Mouse (Mus musculus): ENCODE results near the gene Tmco3. TPM values are rescaled to one million over a fixed set of nuclear protein-coding genes. Genes with fewer than 3 reads are reported as not detected.

Gene Tmco3
- total and polyA plus RNA-seq, 2 experiments from 2014 or later, result 21.1 to 25.9 TPM

- H3K27ac ChIP-seq (ENCODE audit: low read depth, low read length), result no peak overlapping the region
- no peak overlapping the region for H3K4me3 ChIP-seq (ENCODE audit: low read depth, low read length)
- H3K4me1 ChIP-seq (ENCODE audit: insufficient read depth), result no peaks in the 10 kb centered on the region
- no peaks in the 10 kb centered on the region for H3K9me3 ChIP-seq (ENCODE audit: low read length)
- H3K9ac ChIP-seq, result no peak overlapping the region
- peaks cover 28% of the 10 kb centered on the region for H3K36me3 ChIP-seq (ENCODE audit: insufficient read depth)
- TF ChIP-seq CTCF (IDR thresholded peaks at IDR 0.05; ENCODE audit: low read depth), result no peak
- DNase-seq, result no peak
- H3K27me3 ChIP-seq (ENCODE audit: insufficient read depth, low read length), result no peaks in the 10 kb centered on the region
- H3K4me2 ChIP-seq (ENCODE audit: low read depth), result no peak overlapping the region
- 85% methylated on average over 5 of the region's 5 CpGs for WGBS
- no peak for ATAC-seq
Measured at GRCm38 (mm10) chr8:13253413-13253812, 34.6 kb upstream of the Tmco3 start.

- peak; percentile 90 for ATAC-seq
- H3K9me3 ChIP-seq (ENCODE audit: low read length), result no peaks in the 10 kb centered on the region
- H3K36me3 ChIP-seq (ENCODE audit: insufficient read depth), result peaks cover 34% of the 10 kb centered on the region
- no peaks in the 10 kb centered on the region for H3K4me1 ChIP-seq (ENCODE audit: insufficient read depth)
- no peak within 1 kb of the TSS for H3K27ac ChIP-seq (ENCODE audit: low read depth, low read length)
- peak; percentile 62 for DNase-seq
- no peak within 1 kb of the TSS for H3K4me3 ChIP-seq (ENCODE audit: low read depth, low read length)
- H3K9ac ChIP-seq, result no peak within 1 kb of the TSS
- WGBS, result 38% methylated on average over 8 of the region's 8 CpGs
- peak; percentile 76 for TF ChIP-seq CTCF (IDR thresholded peaks at IDR 0.05; ENCODE audit: low read depth)
- no peak within 1 kb of the TSS for H3K4me2 ChIP-seq (ENCODE audit: low read depth)
- no peaks in the 10 kb centered on the region for H3K27me3 ChIP-seq (ENCODE audit: insufficient read depth, low read length)
Measured at GRCm38 (mm10) chr8:13254019-13254418, 34.0 kb upstream of the Tmco3 start, which contains the start of gene Adprhl1. TSS of gene Adprhl1 (minus strand) at chr8:13254162.

- TF ChIP-seq CTCF (IDR thresholded peaks at IDR 0.05; ENCODE audit: low read depth), result no peak
- no peak overlapping the region for H3K9ac ChIP-seq
- WGBS, result 47% methylated on average over 3 of the region's 3 CpGs
- H3K4me3 ChIP-seq (ENCODE audit: low read depth, low read length), result no peak overlapping the region
- H3K27ac ChIP-seq (ENCODE audit: low read depth, low read length), result no peak overlapping the region
- no peak overlapping the region for H3K4me2 ChIP-seq (ENCODE audit: low read depth)
- H3K36me3 ChIP-seq (ENCODE audit: insufficient read depth), result peaks cover 48% of the 10 kb centered on the region
- H3K4me1 ChIP-seq (ENCODE audit: insufficient read depth), result no peaks in the 10 kb centered on the region
- H3K27me3 ChIP-seq (ENCODE audit: insufficient read depth, low read length), result no peaks in the 10 kb centered on the region
- H3K9me3 ChIP-seq (ENCODE audit: low read length), result no peaks in the 10 kb centered on the region
- DNase-seq (no peak), ATAC-seq (no peak)
Measured at GRCm38 (mm10) chr8:13263376-13263775, 24.6 kb upstream of the Tmco3 start.

- Histone ChIP-seq H3K9ac (no peak overlapping the region), H3K27ac (ENCODE audit: low read depth, low read length) (no peak overlapping the region), H3K9me3 (ENCODE audit: low read length) (no peaks in the 10 kb centered on the region), H3K4me1 (ENCODE audit: insufficient read depth) (no peaks in the 10 kb centered on the region), H3K36me3 (ENCODE audit: insufficient read depth) (peaks cover 49% of the 10 kb centered on the region), H3K27me3 (ENCODE audit: insufficient read depth, low read length) (no peaks in the 10 kb centered on the region), H3K4me3 (ENCODE audit: low read depth, low read length) (no peak overlapping the region), H3K4me2 (ENCODE audit: low read depth) (no peak overlapping the region)
- 60% methylated on average over 2 of the region's 2 CpGs for WGBS
- DNase-seq (no peak), ATAC-seq (no peak)
- TF ChIP-seq CTCF (IDR thresholded peaks at IDR 0.05; ENCODE audit: low read depth), result no peak
Measured at GRCm38 (mm10) chr8:13267566-13267965, 20.4 kb upstream of the Tmco3 start.

- ATAC-seq (no peak), DNase-seq (no peak)
- peaks cover 50% of the 10 kb centered on the region for H3K36me3 ChIP-seq (ENCODE audit: insufficient read depth)
- 91% methylated on average over 5 of the region's 5 CpGs for WGBS
- H3K27me3 ChIP-seq (ENCODE audit: insufficient read depth, low read length), result no peaks in the 10 kb centered on the region
- H3K27ac ChIP-seq (ENCODE audit: low read depth, low read length), result no peak overlapping the region
- no peak for TF ChIP-seq CTCF (IDR thresholded peaks at IDR 0.05; ENCODE audit: low read depth)
- H3K4me2 ChIP-seq (ENCODE audit: low read depth), result no peak overlapping the region
- H3K4me3 ChIP-seq (ENCODE audit: low read depth, low read length), result no peak overlapping the region
- no peaks in the 10 kb centered on the region for H3K4me1 ChIP-seq (ENCODE audit: insufficient read depth)
- no peak overlapping the region for H3K9ac ChIP-seq
- H3K9me3 ChIP-seq (ENCODE audit: low read length), result no peaks in the 10 kb centered on the region
Measured at GRCm38 (mm10) chr8:13272834-13273233, 15.2 kb upstream of the Tmco3 start.

- ATAC-seq (no peak), DNase-seq (no peak)
- no peak overlapping the region for H3K27ac ChIP-seq (ENCODE audit: low read depth, low read length)
- 93% methylated on average over 5 of the region's 5 CpGs for WGBS
- H3K4me1 ChIP-seq (ENCODE audit: insufficient read depth), result no peaks in the 10 kb centered on the region
- peaks cover 21% of the 10 kb centered on the region for H3K36me3 ChIP-seq (ENCODE audit: insufficient read depth)
- no peak overlapping the region for H3K4me3 ChIP-seq (ENCODE audit: low read depth, low read length)
- no peaks in the 10 kb centered on the region for H3K9me3 ChIP-seq (ENCODE audit: low read length)
- TF ChIP-seq CTCF (IDR thresholded peaks at IDR 0.05; ENCODE audit: low read depth), result no peak
- H3K9ac ChIP-seq, result no peak overlapping the region
- no peaks in the 10 kb centered on the region for H3K27me3 ChIP-seq (ENCODE audit: insufficient read depth, low read length)
- no peak overlapping the region for H3K4me2 ChIP-seq (ENCODE audit: low read depth)
Measured at GRCm38 (mm10) chr8:13276941-13277447, 11.0 kb upstream of the Tmco3 start.

- H3K4me2 ChIP-seq (ENCODE audit: low read depth), result no peak overlapping the region
- DNase-seq (no peak), ATAC-seq (no peak)
- H3K4me3 ChIP-seq (ENCODE audit: low read depth, low read length), result no peak overlapping the region
- WGBS, result 76% methylated on average over 1 of the region's 1 CpGs
- H3K4me1 ChIP-seq (ENCODE audit: insufficient read depth), result peaks cover 5% of the 10 kb centered on the region; the same call in 1 of the 2 replicates
- H3K36me3 ChIP-seq (ENCODE audit: insufficient read depth), result 0 out of 2 replicates have a peak, but pooled peaks cover 3% of the 10 kb centered on the region
- H3K27ac ChIP-seq (ENCODE audit: low read depth, low read length), result no peak overlapping the region
- no peak overlapping the region for H3K9ac ChIP-seq
- no peaks in the 10 kb centered on the region for H3K27me3 ChIP-seq (ENCODE audit: insufficient read depth, low read length)
- H3K9me3 ChIP-seq (ENCODE audit: low read length), result no peaks in the 10 kb centered on the region
- peak; percentile 34 for TF ChIP-seq CTCF (IDR thresholded peaks at IDR 0.05; ENCODE audit: low read depth)
Measured at GRCm38 (mm10) chr8:13283200-13283599, 4.8 kb upstream of the Tmco3 start.

All from forebrain, postnatal 0 days (tissue).